Mouse (Mus musculus) thymus, postnatal 14 days (tissue): Measurements from ENCODE around the gene Arl4d.
"Not testable (repeated sequence)": the region's sequence is repeated elsewhere in the genome, so short reads cannot be mapped to it uniquely, and the experiment has no call there.

Source experiments
- DNase-seq: peaks from one replicate; pipeline ENCODE4 v3.0.0; 2021

Arl4d gene

DNA sequence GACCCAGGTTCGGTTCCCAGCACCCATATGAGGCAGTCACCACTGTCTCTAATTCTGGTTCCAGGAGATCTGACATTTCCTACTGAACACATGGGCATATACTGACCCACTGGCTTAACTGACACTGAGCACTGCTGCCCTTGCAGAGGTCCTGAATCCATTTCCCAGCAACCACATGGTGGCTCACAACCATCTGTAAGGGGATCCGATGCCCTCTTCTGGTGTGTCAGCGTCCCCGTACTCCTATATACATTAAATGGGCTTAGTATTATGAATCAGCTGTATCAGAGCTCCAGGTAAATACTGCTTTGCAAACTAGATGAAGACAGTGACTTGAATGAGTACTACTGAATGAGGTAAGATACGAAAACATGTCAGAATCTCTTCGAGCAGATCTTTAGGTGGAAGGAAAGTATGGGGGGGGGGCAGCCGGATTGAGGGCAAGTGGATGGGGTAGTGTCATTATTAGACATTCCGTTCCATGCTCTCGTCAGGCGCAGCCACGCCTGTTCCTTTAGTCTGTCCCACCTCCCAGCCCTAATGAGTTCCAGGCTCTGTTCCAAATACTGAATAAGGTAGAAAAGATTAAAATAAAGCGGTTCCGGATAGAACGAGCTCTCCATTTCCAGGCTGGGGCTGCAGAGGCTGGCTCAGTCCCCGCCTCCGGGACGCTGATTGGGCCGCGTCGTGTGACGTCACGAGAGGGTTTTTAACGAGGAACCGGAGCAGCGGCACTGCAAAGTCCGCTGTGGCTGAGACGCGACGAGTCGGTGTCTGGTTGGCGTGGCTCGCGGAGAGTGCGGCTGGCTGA, at the start of gene Arl4d:
Gene Arl4d, plus strand, starts transcription at position 717 of the 811 bp plus-strand sequence.
- DNase-seq: peak; percentile 97

DNA sequence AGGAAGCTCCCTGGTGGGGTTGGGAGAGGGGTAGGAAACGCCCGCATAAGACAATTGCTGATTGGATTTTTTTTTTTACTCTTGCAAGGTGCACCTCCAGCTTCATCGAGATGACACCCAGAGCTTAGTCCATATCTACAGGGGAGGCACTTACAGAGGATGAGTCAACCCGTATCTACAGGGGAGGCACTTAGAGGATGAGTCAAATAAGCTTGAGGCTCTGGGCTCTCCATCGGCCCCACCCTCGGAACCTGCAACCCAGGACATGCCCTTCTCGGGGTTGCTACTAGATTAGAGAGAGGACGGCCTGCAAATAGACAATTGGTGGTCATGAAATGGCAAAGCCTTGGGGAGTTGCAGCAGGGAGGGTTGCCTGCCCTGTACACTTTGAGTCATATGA, 49.2 kb upstream of the Arl4d start:
- no peak for DNase-seq

DNA sequence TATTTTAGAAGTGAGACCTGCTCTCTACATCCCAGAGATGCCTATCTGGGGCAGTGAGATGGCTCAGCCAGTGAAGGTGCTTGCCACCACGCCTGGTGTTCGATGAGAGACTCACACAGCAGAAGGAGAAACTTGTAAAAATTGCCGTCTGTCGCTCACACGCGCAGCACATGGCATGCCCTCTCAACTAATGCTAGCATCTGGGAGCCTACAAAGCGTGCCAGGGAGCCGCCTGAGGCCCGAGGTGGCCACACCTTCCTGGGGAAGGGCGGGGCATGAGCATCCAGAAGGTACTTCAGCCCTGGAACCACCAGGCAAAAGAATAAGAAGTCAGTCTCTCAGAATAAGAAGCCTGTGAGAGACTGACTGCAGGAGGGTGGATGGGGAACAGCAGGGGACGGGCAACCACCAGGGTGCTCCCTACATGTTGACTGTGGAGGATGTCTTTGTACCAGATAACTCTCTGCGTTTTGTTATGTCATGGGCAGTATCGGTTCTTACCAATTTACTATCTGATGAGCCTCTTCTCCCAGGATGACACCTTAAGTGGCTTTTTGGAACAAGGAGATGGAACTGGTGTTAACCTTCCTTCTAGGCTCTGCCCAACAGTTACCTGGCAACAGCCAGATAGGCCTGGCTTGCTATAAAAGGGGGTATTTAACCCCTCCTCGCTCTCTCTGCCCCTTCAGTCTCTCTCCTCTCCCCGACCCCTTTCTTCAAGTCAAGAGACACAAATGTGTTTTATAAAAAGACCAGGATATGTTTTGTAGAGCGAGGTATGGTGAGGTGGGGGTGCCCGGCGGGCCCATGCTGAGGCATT, 48.2 kb upstream of the Arl4d start:
- no peak for DNase-seq

- DNase-seq: peak; percentile 67
Observed at GRCm38 (mm10) chr11:101617849-101618248, 47.5 kb upstream of the Arl4d start.

DNA sequence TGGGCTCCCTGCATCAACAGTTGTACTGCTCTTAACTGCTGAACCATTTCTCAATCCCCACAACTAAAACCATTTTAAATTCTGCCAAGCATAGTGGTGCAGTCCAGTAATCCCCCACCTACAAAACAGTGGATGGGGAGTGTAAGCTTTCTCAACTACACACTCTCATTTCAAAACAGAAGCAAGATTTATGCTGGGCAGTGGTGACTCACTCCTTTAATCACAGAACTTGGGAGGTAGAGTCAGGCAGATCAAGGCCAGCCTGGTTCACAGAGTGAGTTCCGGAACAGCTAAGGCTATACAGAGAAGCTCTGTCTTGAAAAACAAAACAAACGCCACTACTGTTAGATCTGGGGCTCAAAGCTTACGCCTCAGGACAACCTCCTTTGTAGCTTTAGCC, 46.7 kb upstream of the Arl4d start:
- DNase-seq: no peak

DNA sequence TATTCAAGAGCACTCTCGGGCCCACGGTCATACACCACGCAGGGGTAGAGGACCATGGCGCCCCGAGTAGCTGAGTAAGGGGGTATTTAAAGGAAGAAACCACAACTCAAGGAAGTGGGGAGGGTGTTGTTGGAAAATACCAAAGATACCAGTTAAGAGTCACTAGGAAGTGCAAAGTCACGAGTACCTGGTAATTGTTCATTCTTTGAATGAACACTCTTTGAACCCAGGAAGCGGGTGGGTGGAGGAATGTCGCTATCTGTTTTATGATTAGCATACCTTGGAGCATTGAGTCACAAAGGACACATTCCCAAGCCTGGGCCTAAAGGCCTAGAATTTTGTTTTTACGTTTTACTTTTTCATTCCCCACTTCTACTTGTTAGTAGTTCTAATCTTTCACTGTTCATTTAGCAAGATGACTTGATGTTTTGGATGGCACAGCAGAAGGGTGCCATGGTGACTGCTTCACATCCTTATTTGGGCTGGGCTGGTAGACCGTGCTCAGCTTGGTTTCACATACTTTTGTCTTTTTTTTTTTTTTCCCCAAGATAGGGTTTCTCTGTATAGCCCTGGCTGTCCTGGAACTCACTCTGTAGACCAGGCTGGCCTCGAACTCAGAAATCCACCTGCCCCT, 45.2 kb upstream of the Arl4d start:
- DNase-seq: not testable (repeated sequence)

DNA sequence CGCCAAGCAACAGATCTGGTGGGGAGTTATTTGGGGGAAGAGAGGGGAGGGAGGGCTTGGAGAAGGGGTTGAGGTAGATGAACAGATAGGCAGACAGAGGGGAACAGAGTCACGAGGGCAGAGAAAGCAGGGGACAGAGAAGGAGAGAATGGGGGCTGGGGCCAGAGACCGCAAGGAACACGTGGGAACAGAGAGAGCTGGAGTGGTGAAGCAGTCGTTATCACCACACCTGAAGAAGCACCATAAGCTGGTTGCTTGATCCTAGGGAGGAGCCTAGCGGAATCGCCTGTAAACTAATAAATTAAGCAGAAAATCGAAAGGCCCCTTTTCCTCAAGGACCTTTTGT, 38.7 kb upstream of the Arl4d start:
- no peak for DNase-seq

- peak; percentile 89 for DNase-seq
Observed at GRCm38 (mm10) chr11:101626995-101627856, 38.1 kb upstream of the Arl4d start, which contains the start of gene Rdm1. TSS of gene Rdm1 (plus strand) at chr11:101627195.

DNA sequence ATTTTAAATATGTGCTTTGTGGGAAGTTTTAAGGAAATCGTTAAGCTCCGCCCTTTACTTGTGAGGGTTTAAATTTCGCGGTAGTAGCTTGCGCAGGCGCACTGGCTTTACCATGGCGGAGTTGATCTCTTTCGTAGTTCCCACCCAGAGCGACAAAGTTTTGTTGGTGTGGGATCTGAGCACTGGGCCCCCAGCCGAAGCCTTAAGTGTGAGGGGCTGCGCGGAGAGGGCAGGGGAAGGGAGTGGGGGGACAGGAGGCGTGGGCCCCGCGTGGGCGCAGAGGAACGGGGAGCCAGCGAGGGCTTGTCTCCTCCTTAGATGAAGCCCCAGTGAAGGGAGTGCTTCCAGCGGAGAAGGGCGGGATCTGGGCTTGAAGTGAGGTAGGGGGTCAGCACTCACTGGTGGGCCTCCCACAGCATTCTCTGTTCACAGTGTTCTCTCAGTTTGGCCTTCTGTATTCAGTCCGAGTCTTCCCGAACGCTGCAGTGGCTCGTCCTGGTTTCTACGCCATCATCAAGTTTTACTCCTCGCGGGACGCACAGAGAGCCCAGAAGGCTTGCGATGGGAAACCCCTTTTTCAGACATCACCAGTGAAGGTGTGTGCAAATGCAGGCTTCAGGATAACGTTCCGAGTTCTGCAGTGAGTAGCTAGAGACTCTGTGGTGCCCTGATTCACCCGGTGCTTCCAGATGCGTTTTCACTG, 37.3 kb upstream of the Arl4d start:
- DNase-seq: peak; percentile 89

- DNase-seq: not testable (repeated sequence)
Observed at GRCm38 (mm10) chr11:101628733-101629417, 36.5 kb upstream of the Arl4d start.

DNA sequence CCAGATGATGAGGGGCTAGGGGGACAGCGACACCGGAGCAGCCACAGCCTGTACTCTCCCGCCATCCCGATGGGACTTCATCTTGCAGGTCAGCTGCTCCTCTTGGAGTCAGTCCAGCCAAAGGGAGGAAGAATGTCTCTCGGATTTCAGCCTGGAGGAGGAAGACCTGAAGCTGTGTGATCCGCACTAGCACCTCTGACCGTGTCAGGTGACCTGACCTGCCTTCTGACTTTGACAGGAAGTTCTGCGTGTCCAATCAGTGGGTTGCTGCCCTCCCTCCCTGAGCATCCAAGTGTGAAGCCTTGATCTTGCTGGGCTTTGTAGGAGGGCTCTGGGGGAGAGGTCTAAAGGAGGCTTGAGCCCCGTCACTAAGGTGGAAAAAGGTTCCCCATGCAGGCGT, 29.7 kb upstream of the Arl4d start:
- DNase-seq: no peak

GRCm38 (mm10) chr11:101639761-101640160, 25.6 kb upstream of the Arl4d start:
- no peak for DNase-seq

DNA sequence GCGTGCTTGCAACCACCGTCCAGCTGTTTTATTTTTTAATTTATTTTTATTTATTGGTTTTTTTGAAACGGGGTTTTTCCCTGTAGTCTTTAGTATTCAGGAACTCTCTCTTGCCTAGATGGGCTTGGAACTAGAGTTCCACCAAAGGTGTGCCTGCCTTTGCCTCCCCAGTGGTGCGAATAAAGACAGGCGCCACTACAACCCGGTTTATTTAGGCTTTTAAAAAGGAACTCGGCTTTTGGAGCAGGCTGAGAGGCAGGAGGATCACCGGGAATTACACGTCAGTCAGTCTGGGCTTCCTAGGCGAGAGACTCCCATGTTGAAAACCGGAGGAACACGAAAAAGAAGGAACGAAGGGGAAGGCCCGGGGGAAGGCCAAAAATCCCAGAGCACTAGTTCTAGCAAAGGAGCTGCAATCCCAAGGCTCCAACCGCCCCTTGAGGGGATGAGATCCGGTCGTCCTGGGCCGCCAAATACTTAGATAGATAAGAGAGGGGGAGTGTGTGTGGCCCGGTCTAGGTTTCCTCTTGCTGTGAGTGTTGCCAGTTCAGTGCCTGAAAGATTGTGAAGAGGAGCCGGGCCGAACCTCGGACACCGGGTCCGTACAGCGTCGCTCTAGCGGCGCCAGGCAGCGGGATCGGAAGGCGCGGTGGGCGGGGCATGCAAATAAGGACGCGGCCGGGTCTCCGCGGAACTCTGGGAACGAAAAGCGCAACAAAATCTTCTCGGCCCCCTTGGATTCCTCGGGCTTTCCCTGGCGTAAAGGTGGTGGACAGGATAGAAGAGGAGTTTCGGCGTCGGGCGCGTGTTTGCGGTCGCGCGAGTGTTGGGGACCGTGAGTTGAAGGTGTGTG, 24.3 kb upstream of the Arl4d start:
- DNase-seq: peak; percentile 80

GRCm38 (mm10) chr11:101641710-101642642, 23.4 kb upstream of the Arl4d start:
- DNase-seq: peak; percentile 23

DNA sequence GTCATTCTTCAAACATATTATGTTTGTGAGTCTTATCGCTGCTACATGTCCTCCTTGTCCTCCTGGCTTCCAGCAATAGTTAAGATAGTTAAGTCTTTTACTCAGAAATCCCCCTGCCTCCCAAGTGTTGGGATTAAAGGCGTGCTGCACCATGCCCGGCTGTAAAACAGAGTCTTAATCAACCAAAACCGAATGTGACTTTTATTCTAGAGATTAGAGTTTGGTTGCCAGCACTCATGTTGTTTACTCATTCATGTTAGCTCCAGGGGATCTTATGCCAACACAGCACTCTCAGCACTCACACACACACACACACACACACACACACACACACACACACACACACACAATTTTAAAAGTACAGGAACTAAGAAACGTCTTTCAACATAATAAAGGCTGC, 22.4 kb upstream of the Arl4d start:
- DNase-seq: no peak

- DNase-seq: no peak
Observed at GRCm38 (mm10) chr11:101644591-101644990, 20.8 kb upstream of the Arl4d start.

- DNase-seq: not testable (repeated sequence)
Observed at GRCm38 (mm10) chr11:101645043-101645410, 20.3 kb upstream of the Arl4d start.

GRCm38 (mm10) chr11:101645411-101646282, 19.7 kb upstream of the Arl4d start:
- peak; percentile 67 for DNase-seq
